Mouse (Mus musculus): ENCODE results near the gene Dph6. TPM values are rescaled to one million over a fixed set of nuclear protein-coding genes. Genes with fewer than 3 reads are reported as not detected.

The Dph6 gene
- polyA plus RNA-seq, 1 experiment = 15.9 TPM

GRCm38 (mm10) chr2:114670983-114671382 lies 16.2 kb upstream of the Dph6 start:
- Histone ChIP-seq H3K36me3 (ENCODE audit: control insufficient read depth, insufficient read depth, low read length) (no peaks in the 10 kb centered on the region), H3K4me1 (replicated peaks; ENCODE audit: control insufficient read depth, insufficient read depth, low read length) (no peaks in the 10 kb centered on the region), H3K27ac (ENCODE audit: control insufficient read depth, insufficient read depth, low read length) (no peak overlapping the region), H3K27me3 (ENCODE audit: control insufficient read depth, insufficient read depth, low read length) (no peaks in the 10 kb centered on the region), H3K4me3 (ENCODE audit: control insufficient read depth, insufficient read depth, low read length) (no peak overlapping the region)
- no peak for DNase-seq
- no peak for TF ChIP-seq POLR2A (IDR thresholded peaks at IDR 0.05; ENCODE audit: control insufficient read depth, extremely low read depth, insufficient read depth, low read length, poor library complexity)
- no peak for TF ChIP-seq CTCF (IDR thresholded peaks at IDR 0.05; ENCODE audit: borderline replicate concordance, control insufficient read depth, extremely low read depth, insufficient read depth, low read length, poor library complexity)
- WGBS = 88% methylated on average over 3 of the region's 3 CpGs

GRCm38 (mm10) chr2:114658954-114659353 lies 4.2 kb upstream of the Dph6 start:
- no peak for TF ChIP-seq CTCF (IDR thresholded peaks at IDR 0.05; ENCODE audit: borderline replicate concordance, control insufficient read depth, extremely low read depth, insufficient read depth, low read length, poor library complexity)
- TF ChIP-seq POLR2A (IDR thresholded peaks at IDR 0.05; ENCODE audit: control insufficient read depth, extremely low read depth, insufficient read depth, low read length, poor library complexity) = no peak
- no peaks in the 10 kb centered on the region for H3K36me3 ChIP-seq (ENCODE audit: control insufficient read depth, insufficient read depth, low read length)
- no peaks in the 10 kb centered on the region for H3K4me1 ChIP-seq (replicated peaks; ENCODE audit: control insufficient read depth, insufficient read depth, low read length)
- DNase-seq = no peak
- H3K27ac ChIP-seq (ENCODE audit: control insufficient read depth, insufficient read depth, low read length) = no peak overlapping the region
- WGBS = 92% methylated on average over 2 of the region's 2 CpGs
- H3K4me3 ChIP-seq (ENCODE audit: control insufficient read depth, insufficient read depth, low read length) = no peak overlapping the region
- H3K27me3 ChIP-seq (ENCODE audit: control insufficient read depth, insufficient read depth, low read length) = no peaks in the 10 kb centered on the region

GRCm38 (mm10) chr2:114646240-114646639 lies 8.5 kb downstream of the Dph6 start:
- DNase-seq = no peak
- H3K4me3 ChIP-seq (ENCODE audit: control insufficient read depth, insufficient read depth, low read length) = no peak overlapping the region
- TF ChIP-seq POLR2A (IDR thresholded peaks at IDR 0.05; ENCODE audit: control insufficient read depth, extremely low read depth, insufficient read depth, low read length, poor library complexity) (no peak), CTCF (IDR thresholded peaks at IDR 0.05; ENCODE audit: borderline replicate concordance, control insufficient read depth, extremely low read depth, insufficient read depth, low read length, poor library complexity) (no peak)
- H3K4me1 ChIP-seq (replicated peaks; ENCODE audit: control insufficient read depth, insufficient read depth, low read length) = no peaks in the 10 kb centered on the region
- no peak overlapping the region for H3K27ac ChIP-seq (ENCODE audit: control insufficient read depth, insufficient read depth, low read length)
- no peaks in the 10 kb centered on the region for H3K36me3 ChIP-seq (ENCODE audit: control insufficient read depth, insufficient read depth, low read length)
- H3K27me3 ChIP-seq (ENCODE audit: control insufficient read depth, insufficient read depth, low read length) = no peaks in the 10 kb centered on the region
- WGBS = 96% methylated on average over 5 of the region's 5 CpGs

- H3K4me3 ChIP-seq (ENCODE audit: control insufficient read depth, insufficient read depth, low read length) = no peak overlapping the region
- TF ChIP-seq CTCF (IDR thresholded peaks at IDR 0.05; ENCODE audit: borderline replicate concordance, control insufficient read depth, extremely low read depth, insufficient read depth, low read length, poor library complexity) (no peak), POLR2A (IDR thresholded peaks at IDR 0.05; ENCODE audit: control insufficient read depth, extremely low read depth, insufficient read depth, low read length, poor library complexity) (no peak)
- no peaks in the 10 kb centered on the region for H3K4me1 ChIP-seq (replicated peaks; ENCODE audit: control insufficient read depth, insufficient read depth, low read length)
- H3K27me3 ChIP-seq (ENCODE audit: control insufficient read depth, insufficient read depth, low read length) = no peaks in the 10 kb centered on the region
- no peak overlapping the region for H3K27ac ChIP-seq (ENCODE audit: control insufficient read depth, insufficient read depth, low read length)
- WGBS = 96% methylated on average over 2 of the region's 2 CpGs
- DNase-seq = no peak
- H3K36me3 ChIP-seq (ENCODE audit: control insufficient read depth, insufficient read depth, low read length) = no peaks in the 10 kb centered on the region
These were observed 10.9 kb downstream of the Dph6 start for GRCm38 (mm10) chr2:114643832-114644231.

GRCm38 (mm10) chr2:114624683-114625082 lies 30.1 kb downstream of the Dph6 start:
- TF ChIP-seq POLR2A (IDR thresholded peaks at IDR 0.05; ENCODE audit: control insufficient read depth, extremely low read depth, insufficient read depth, low read length, poor library complexity) (no peak), CTCF (IDR thresholded peaks at IDR 0.05; ENCODE audit: borderline replicate concordance, control insufficient read depth, extremely low read depth, insufficient read depth, low read length, poor library complexity) (no peak)
- Histone ChIP-seq H3K4me1 (replicated peaks; ENCODE audit: control insufficient read depth, insufficient read depth, low read length) (no peaks in the 10 kb centered on the region), H3K4me3 (ENCODE audit: control insufficient read depth, insufficient read depth, low read length) (no peak overlapping the region), H3K27me3 (ENCODE audit: control insufficient read depth, insufficient read depth, low read length) (no peaks in the 10 kb centered on the region), H3K36me3 (ENCODE audit: control insufficient read depth, insufficient read depth, low read length) (no peaks in the 10 kb centered on the region), H3K27ac (ENCODE audit: control insufficient read depth, insufficient read depth, low read length) (no peak overlapping the region)
- 93% methylated on average over 4 of the region's 4 CpGs for WGBS
- DNase-seq = no peak

- 64% methylated on average over 2 of the region's 2 CpGs for WGBS
- Histone ChIP-seq H3K27ac (ENCODE audit: control insufficient read depth, insufficient read depth, low read length) (no peak overlapping the region), H3K4me3 (ENCODE audit: control insufficient read depth, insufficient read depth, low read length) (no peak overlapping the region), H3K27me3 (ENCODE audit: control insufficient read depth, insufficient read depth, low read length) (no peaks in the 10 kb centered on the region), H3K4me1 (replicated peaks; ENCODE audit: control insufficient read depth, insufficient read depth, low read length) (no peaks in the 10 kb centered on the region), H3K36me3 (ENCODE audit: control insufficient read depth, insufficient read depth, low read length) (no peaks in the 10 kb centered on the region)
- TF ChIP-seq CTCF (IDR thresholded peaks at IDR 0.05; ENCODE audit: borderline replicate concordance, control insufficient read depth, extremely low read depth, insufficient read depth, low read length, poor library complexity) (no peak), POLR2A (IDR thresholded peaks at IDR 0.05; ENCODE audit: control insufficient read depth, extremely low read depth, insufficient read depth, low read length, poor library complexity) (no peak)
- no peak for DNase-seq
These were observed 32.2 kb downstream of the Dph6 start for GRCm38 (mm10) chr2:114622550-114622939.
